Comparison of ENCODE assay signal across 14 mouse cellular contexts in genomic region chr6:61189029-61189428, GRCm38 (mm10). TPM values are rescaled to one million over a fixed set of nuclear protein-coding genes. Genes with fewer than 3 reads are reported as not detected.
"Had no signal": no experiment of that assay in that cellular context is flagged by ENCODE, and none has a peak within 500 bp of the region (broad histone marks: within the 10 kb centered on the region; RNA-seq: fewer than 3 reads in every experiment).

No protein-coding gene starts in this region.

- ATAC-seq: inflammation-experienced regulatory T-cells, adult 6 months had no signal

- H3K27me3 ChIP-seq: liver, embryonic 13.5 days; megakaryocyte, embryonic 14.5 days; stomach, embryonic 15.5 days had no signal

- H3K9ac ChIP-seq: liver, embryonic 13.5 days; lung, embryonic 14.5 days; stomach, embryonic 15.5 days had no signal

- H3K27ac ChIP-seq: liver, embryonic 13.5 days; midbrain, embryonic 10.5 days; stomach, embryonic 15.5 days had no signal

- H3K4me3 ChIP-seq: liver, embryonic 13.5 days; megakaryocyte, embryonic 14.5 days; midbrain, embryonic 10.5 days; stomach, embryonic 15.5 days had no signal

- H3K9me3 ChIP-seq: liver, embryonic 13.5 days; megakaryocyte, embryonic 14.5 days; midbrain, embryonic 10.5 days; stomach, embryonic 15.5 days had no signal

- H3K36me3 ChIP-seq: liver, embryonic 13.5 days; midbrain, embryonic 10.5 days; stomach, embryonic 15.5 days had no signal

- H3K4me1 ChIP-seq: liver, embryonic 13.5 days had no signal

- H3K4me2 ChIP-seq: liver, embryonic 13.5 days; lung, embryonic 14.5 days; stomach, embryonic 15.5 days had no signal

- DNase-seq: kidney, adult 18-20 months; kidney, postnatal 14 days; kidney, postnatal 4 days; liver, embryonic 13.5 days; lung, embryonic 14.5 days; lung, postnatal 10 days; lung, postnatal 36 days; midbrain, embryonic 14.5 days; spleen, adult 18-20 months; thymus, postnatal 25 days had no signal

RNA-seq across cellular contexts. Expression of gene Ccser1, which starts 8.9 kb away (rescaled TPM):
- polyA plus RNA-seq: inflammation-experienced regulatory T-cells, adult 6 months had no signal
